Mouse (Mus musculus) midbrain, embryonic 14.5 days (tissue): ENCODE results near the gene Ift22. TPM values are rescaled to one million over a fixed set of nuclear protein-coding genes. Genes with fewer than 3 reads are reported as not detected.

ENCODE experiments used
- ATAC-seq: fragments of 200-750 bp; cut with Nextera tagmentation; 2 replicates; pipeline ENCODE4 v1.8.0; 2017; ENCODE audit warnings: moderate number of reproducible peaks, moderate library complexity; ENCODE audit not compliant: low FRiP score, low TSS enrichment
- DNase-seq: peaks from one replicate; pipeline ENCODE4 v3.0.0-alpha.2; 2015
- H3K27ac ChIP-seq: fragments of 300-500 bp; sonication (generic); replicated peaks from 2 replicates; pipeline ENCODE4 v1.5.1; 2014; ENCODE audit warnings: mild to moderate bottlenecking, low read depth, low read length, moderate library complexity
- H3K27me3 ChIP-seq: fragments of 300-500 bp; sonication (generic); 2 replicates; pipeline ENCODE4 v1.6.1; 2014; ENCODE audit warnings: low read length, control low read depth, mixed read lengths; ENCODE audit not compliant: control insufficient read depth, insufficient read depth
- H3K36me3 ChIP-seq: fragments of 300-500 bp; sonication (generic); 2 replicates; pipeline ENCODE4 v1.6.1; 2014; ENCODE audit warnings: low read length, control low read depth; ENCODE audit not compliant: control insufficient read depth, insufficient read depth
- H3K4me1 ChIP-seq: fragments of 300-500 bp; sonication (generic); 2 replicates; pipeline ENCODE4 v1.6.1; 2014; ENCODE audit warnings: mild to moderate bottlenecking, antibody characterized with exemption, low read length, control low read depth; ENCODE audit not compliant: control insufficient read depth, insufficient read depth
- H3K4me2 ChIP-seq: fragments of 300-500 bp; sonication (generic); 2 replicates; pipeline ENCODE4 v1.6.1; 2014; ENCODE audit warnings: mild to moderate bottlenecking, low read length, moderate library complexity
- H3K4me3 ChIP-seq: fragments of 300-500 bp; sonication (generic); replicated peaks from 2 replicates; pipeline ENCODE4 v1.5.1; 2014; ENCODE audit warnings: low read depth, low read length
- H3K9ac ChIP-seq: fragments of 300-500 bp; sonication (generic); replicated peaks from 2 replicates; pipeline ENCODE4 v1.6.1; 2014; ENCODE audit warnings: mild to moderate bottlenecking, low read length, moderate library complexity
- H3K9me3 ChIP-seq: fragments of 300-500 bp; sonication (generic); 2 replicates; pipeline ENCODE4 v1.6.1; 2016; ENCODE audit warnings: low read length, control low read depth, mixed read lengths; ENCODE audit not compliant: control insufficient read depth
- WGBS: fragments of 180-500 bp; shearing (Covaris S2); extraction: QIAGEN DNeasy Blood & Tissue Kit; methylation state at CpG from one replicate; pipeline ENCODE4 v1.1.7; 2014; 5-methylcytosine and 5-hydroxymethylcytosine counted together
- polyA plus RNA-seq: library from polyadenylated mRNA; unstranded; fragments of >200 nt; fragmentation: Nextera tagmentation; extraction: Ambion mirVana; gene quantifications from 2 replicates; pipeline ENCODE4 v1.2.1, GENCODE M21; 2014

Ift22 gene
- polyA plus RNA-seq, 1 experiment from 2014 or later, result 133 TPM

DNA sequence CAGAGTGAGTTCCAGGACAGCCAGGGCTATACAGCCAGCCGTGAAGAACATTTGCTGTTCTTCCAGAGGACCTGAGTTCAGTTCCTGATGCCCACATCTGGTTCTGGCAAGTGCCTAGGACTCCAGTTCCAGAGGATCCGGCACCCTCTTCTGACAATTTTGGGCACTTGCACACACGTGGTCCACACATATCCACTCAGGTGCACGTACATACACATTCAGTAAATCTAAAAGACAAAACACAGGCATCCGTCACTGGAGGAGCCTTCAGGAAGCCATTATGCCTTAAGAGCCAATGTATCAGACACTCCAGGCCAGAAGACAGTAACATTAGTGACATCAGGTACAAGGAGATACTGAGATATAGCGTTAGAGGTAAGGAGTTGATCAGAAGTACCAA is 42.6 kb downstream of the Ift22 start:
- no peak overlapping the region for H3K4me2 ChIP-seq
- H3K9ac ChIP-seq, result no peak overlapping the region
- H3K4me1 ChIP-seq, result peaks cover 13% of the 10 kb centered on the region
- no peaks in the 10 kb centered on the region for H3K9me3 ChIP-seq
- H3K27ac ChIP-seq, result no peak overlapping the region
- WGBS, result 90% methylated on average over 6 of the region's 6 CpGs
- no peak overlapping the region for H3K4me3 ChIP-seq
- no peaks in the 10 kb centered on the region for H3K27me3 ChIP-seq
- no peak for ATAC-seq
- DNase-seq, result no peak
- H3K36me3 ChIP-seq, result no peaks in the 10 kb centered on the region

DNA sequence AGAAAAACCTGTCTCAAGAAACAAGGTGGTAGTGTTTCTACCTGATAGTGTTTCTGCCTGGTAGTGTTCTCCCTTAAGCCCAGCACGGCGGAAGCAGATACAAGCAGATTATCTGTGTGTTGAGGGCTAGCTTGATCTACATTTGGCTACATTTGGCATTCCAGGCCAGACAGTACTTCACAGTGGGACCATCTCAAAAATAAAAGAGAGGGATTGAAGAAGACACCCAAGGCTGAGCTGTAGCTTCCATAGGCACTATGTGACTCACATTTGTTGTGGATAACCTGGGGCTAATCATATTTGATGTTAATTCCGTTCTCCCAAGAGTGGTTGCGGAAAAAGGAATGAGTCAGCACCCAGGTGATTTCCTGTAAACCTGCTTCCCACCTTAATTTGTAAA is 44.2 kb downstream of the Ift22 start:
- Histone ChIP-seq H3K27ac (no peak overlapping the region), H3K4me2 (no peak overlapping the region), H3K9me3 (no peaks in the 10 kb centered on the region), H3K36me3 (0 out of 2 replicates have a peak, but pooled peaks cover under 1% of the 10 kb centered on the region), H3K4me3 (no peak overlapping the region), H3K9ac (no peak overlapping the region), H3K4me1 (peaks cover 13% of the 10 kb centered on the region), H3K27me3 (no peaks in the 10 kb centered on the region)
- no peak for DNase-seq
- WGBS, result 81% methylated on average over 4 of the region's 4 CpGs
- ATAC-seq, result no peak

DNA sequence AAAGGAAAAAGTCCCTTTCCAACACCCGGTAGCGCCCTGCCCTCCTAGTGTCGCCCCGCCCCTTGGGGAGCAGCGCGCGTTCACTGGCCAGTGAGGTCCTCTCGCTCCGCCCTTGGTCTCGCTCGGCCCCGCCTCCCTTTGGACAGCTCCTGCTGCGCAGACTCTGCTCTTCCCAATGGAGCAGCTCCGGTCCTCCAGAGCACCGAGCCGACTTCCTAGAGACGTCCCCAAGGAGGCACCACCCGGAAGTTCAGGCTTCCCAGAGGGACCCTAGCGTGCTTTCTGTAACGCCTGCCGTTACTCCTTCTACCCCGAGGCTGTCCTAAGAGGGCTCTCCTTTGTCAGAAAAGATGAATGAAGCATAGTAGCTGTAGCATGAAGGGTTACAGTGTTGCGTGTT is 45.1 kb downstream of the Ift22 start, which contains the start of gene Fis1:
Fis1 (plus strand) TSS at position 261 of the 400 bp plus-strand sequence.
- under 1% methylated on average over 23 of the region's 23 CpGs for WGBS
- no peaks in the 10 kb centered on the region for H3K27me3 ChIP-seq
- H3K9ac ChIP-seq, result peak within 1 kb of the TSS; percentile 82
- peak within 1 kb of the TSS; percentile 74 for H3K27ac ChIP-seq
- H3K9me3 ChIP-seq, result no peaks in the 10 kb centered on the region
- peak within 1 kb of the TSS; percentile 74 for H3K4me2 ChIP-seq
- H3K4me3 ChIP-seq, result peak within 1 kb of the TSS; percentile 77
- H3K4me1 ChIP-seq, result peaks cover 13% of the 10 kb centered on the region
- peak; percentile 98 for ATAC-seq
- 0 out of 2 replicates have a peak, but pooled peaks cover 7% of the 10 kb centered on the region for H3K36me3 ChIP-seq
- DNase-seq, result peak; percentile 98

DNA sequence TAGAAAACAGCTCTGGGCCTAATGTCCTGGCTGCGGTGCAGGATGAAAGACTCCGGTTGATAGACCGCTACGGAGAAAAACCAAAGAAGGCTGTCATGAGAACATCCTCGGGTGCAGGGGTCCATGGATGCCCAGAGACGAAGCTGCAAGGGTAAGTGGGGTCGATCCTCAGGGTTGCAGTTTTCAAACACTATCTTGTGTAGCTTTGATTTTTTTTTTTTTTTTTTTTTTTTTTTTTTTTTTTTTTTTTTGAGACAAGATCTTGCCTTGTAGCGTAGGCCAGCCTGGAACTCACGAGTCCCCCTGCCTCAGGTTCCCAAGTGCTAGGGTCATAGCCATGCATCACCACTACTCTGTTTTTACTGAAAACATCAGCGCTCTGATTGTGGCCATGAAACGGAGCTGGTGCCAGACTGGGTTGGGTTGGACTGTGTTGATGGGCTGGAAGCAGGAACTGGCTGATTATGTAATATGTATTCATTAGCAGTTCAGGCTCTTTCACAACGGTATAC is 45.5 kb downstream of the Ift22 start:
- H3K27me3 ChIP-seq, result no peaks in the 10 kb centered on the region
- no peaks in the 10 kb centered on the region for H3K9me3 ChIP-seq
- ATAC-seq (no peak), DNase-seq (peak; percentile 43)
- peak overlapping the region; percentile 74 for H3K4me2 ChIP-seq
- peaks cover 13% of the 10 kb centered on the region for H3K4me1 ChIP-seq
- peak overlapping the region; percentile 77 for H3K4me3 ChIP-seq
- H3K36me3 ChIP-seq, result 0 out of 2 replicates have a peak, but pooled peaks cover 7% of the 10 kb centered on the region
- H3K27ac ChIP-seq, result peak overlapping the region; percentile 74
- peak overlapping the region; percentile 82 for H3K9ac ChIP-seq
- WGBS, result 1% methylated on average over 12 of the region's 12 CpGs

DNA sequence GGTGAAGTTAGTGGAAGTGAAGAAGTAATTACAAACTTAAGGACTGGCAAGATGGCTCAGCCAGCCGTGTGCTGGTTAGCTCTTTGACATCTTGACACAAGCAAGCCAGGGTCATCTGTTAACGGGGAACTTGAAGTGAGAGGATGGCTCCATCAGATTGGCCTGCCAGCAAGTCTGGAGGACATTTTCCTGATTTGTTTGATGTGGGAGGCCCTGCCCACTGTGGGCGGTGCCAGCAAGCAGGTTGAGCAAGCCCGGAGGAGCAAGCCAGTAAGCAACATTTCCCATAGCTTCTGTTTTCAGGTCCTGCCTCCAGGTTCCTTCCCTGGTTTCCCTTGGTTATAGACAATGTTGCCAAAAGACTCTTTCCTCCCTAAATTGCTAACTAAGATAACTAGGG is 47.7 kb downstream of the Ift22 start:
- no peak overlapping the region for H3K4me2 ChIP-seq
- H3K27ac ChIP-seq, result no peak overlapping the region
- H3K9me3 ChIP-seq, result no peaks in the 10 kb centered on the region
- ATAC-seq (no peak), DNase-seq (no peak)
- no peaks in the 10 kb centered on the region for H3K27me3 ChIP-seq
- 91% methylated on average over 4 of the region's 4 CpGs for WGBS
- H3K4me3 ChIP-seq, result no peak overlapping the region
- 0 out of 2 replicates have a peak, but pooled peaks cover 7% of the 10 kb centered on the region for H3K36me3 ChIP-seq
- H3K4me1 ChIP-seq, result peaks cover 13% of the 10 kb centered on the region
- H3K9ac ChIP-seq, result no peak overlapping the region

DNA sequence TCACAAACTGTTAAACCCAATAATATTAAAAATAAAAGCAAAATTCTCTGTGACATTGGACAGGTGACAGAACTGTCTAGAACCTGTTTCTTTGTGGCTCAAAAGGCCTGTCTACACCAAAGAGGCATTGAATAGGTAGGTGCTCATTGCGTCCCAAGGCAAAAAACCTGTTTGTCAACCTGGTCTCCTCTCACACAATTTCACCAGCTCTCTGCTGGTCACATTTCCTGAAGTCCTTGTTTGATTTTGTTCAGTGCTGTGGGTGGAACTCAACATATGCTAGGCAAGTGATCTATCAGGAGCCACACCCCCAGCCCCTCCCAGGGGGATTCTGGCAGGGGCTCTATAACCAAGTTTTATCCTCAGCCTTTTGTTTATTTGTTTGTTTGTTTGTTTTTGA is 49.3 kb downstream of the Ift22 start:
- no peak overlapping the region for H3K27ac ChIP-seq
- DNase-seq, result no peak
- no peaks in the 10 kb centered on the region for H3K27me3 ChIP-seq
- H3K9me3 ChIP-seq, result no peaks in the 10 kb centered on the region
- H3K4me1 ChIP-seq, result peaks cover 19% of the 10 kb centered on the region
- H3K4me2 ChIP-seq, result no peak overlapping the region
- no peak overlapping the region for H3K9ac ChIP-seq
- WGBS, result 92% methylated on average over 1 of the region's 1 CpGs
- 0 out of 2 replicates have a peak, but pooled peaks cover 7% of the 10 kb centered on the region for H3K36me3 ChIP-seq
- no peak overlapping the region for H3K4me3 ChIP-seq
- no peak for ATAC-seq

DNA sequence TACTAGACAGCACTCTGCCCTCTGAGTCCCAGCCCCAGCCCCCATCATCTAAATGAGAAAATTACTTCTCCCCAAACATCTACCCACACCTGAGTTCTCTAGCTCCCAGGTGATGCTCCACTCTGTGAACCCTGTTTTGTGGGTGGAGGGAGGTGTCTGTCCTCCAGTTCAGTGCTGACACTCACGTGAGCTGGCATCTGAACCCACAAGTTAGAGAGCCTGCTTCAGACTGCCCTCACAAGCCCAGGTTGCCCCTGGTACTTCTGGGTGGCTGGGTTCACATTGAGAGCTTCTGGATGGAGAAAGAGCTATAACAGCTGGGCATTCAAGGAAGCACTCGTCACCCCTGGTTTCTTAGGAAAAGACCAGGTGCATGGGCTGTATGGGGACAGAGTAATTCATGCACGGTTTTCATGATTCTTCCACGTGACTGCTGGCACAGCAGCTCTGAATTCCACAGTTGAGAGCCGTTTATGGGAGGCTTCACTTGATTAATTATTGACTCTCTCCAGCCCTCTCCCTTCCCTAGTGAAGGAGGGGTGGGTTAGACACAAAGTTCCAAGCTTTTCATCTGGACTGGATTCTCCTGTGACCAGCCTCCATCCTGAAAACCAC is 51.1 kb downstream of the Ift22 start:
- ATAC-seq (no peak), DNase-seq (no peak)
- no peak overlapping the region for H3K4me3 ChIP-seq
- no peak overlapping the region for H3K9ac ChIP-seq
- no peak overlapping the region for H3K27ac ChIP-seq
- H3K27me3 ChIP-seq, result no peaks in the 10 kb centered on the region
- no peak overlapping the region for H3K4me2 ChIP-seq
- WGBS, result 86% methylated on average over 5 of the region's 5 CpGs
- peaks cover 22% of the 10 kb centered on the region for H3K4me1 ChIP-seq
- H3K9me3 ChIP-seq, result no peaks in the 10 kb centered on the region
- H3K36me3 ChIP-seq, result peaks cover 19% of the 10 kb centered on the region

DNA sequence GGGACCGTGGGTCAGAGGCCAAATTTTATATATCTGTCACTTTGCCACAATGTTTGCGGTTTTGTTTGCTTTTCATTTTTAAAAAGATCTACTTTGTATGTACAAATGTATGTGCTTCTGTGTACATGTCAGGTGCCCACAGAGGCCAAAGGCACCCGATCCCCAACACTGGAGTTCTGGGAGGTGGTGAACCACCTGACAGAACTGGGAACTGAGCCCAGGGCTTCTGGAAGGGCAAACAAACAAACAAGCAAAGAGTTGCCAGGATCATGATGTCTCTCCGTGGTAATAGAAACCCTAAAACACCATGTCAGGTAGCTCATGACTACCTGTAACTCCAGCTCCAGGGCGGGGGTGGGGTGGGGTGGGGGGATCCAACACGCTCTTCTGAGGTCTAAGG is 52.1 kb downstream of the Ift22 start:
- Histone ChIP-seq H3K27ac (no peak overlapping the region), H3K36me3 (peaks cover 28% of the 10 kb centered on the region), H3K4me1 (peaks cover 16% of the 10 kb centered on the region), H3K4me3 (no peak overlapping the region), H3K27me3 (no peaks in the 10 kb centered on the region), H3K9ac (no peak overlapping the region), H3K4me2 (no peak overlapping the region), H3K9me3 (no peaks in the 10 kb centered on the region)
- 92% methylated on average over 6 of the region's 6 CpGs for WGBS
- DNase-seq (no peak), ATAC-seq (no peak)
